Mouse (Mus musculus): Measurements from ENCODE around the gene Guca1a. TPM values are rescaled to one million over a fixed set of nuclear protein-coding genes. Genes with fewer than 3 reads are reported as not detected.
"Not testable (repeated sequence)": the region's sequence is repeated elsewhere in the genome, so short reads cannot be mapped to it uniquely, and the experiment has no call there.

Guca1a gene
- polyA plus RNA-seq, 1 experiment = 2.1 TPM

- Histone ChIP-seq H3K4me1 (ENCODE audit: control insufficient read depth, insufficient read depth, insufficient read length, low read length) (peaks cover 11% of the 10 kb centered on the region), H3K27me3 (ENCODE audit: control insufficient read depth, insufficient read depth, low read length) (no peaks in the 10 kb centered on the region), H3K27ac (ENCODE audit: insufficient read depth, low read depth, low read length) (no peak overlapping the region), H3K36me3 (ENCODE audit: control insufficient read depth, insufficient read depth, low read length) (no peaks in the 10 kb centered on the region), H3K4me3 (ENCODE audit: low read depth, low read length) (no peak overlapping the region)
- no peak for TF ChIP-seq CTCF (IDR thresholded peaks at IDR 0.05; ENCODE audit: extremely low read depth, insufficient read length, insufficient replicate concordance, low read depth, low read length)
- TF ChIP-seq POLR2A (IDR thresholded peaks at IDR 0.05; ENCODE audit: low read depth, low read length) = no peak
- 90% methylated on average over 2 of the region's 2 CpGs for WGBS
Measured at GRCm38 (mm10) chr17:47420195-47420594, 19.8 kb upstream of the Guca1a start.

GRCm38 (mm10) chr17:47409897-47410861 lies 9.8 kb upstream of the Guca1a start:
- H3K36me3 ChIP-seq (ENCODE audit: control insufficient read depth, insufficient read depth, low read length); H3K27me3 ChIP-seq (ENCODE audit: control insufficient read depth, insufficient read depth, low read length); H3K27ac ChIP-seq (ENCODE audit: insufficient read depth, low read depth, low read length): not testable (repeated sequence)
- 5% methylated on average over 74 of the region's 74 CpGs for WGBS
- Histone ChIP-seq H3K4me3 (ENCODE audit: low read depth, low read length) (peak overlapping the region; percentile 27; the same call in 1 of the 2 replicates), H3K4me1 (ENCODE audit: control insufficient read depth, insufficient read depth, insufficient read length, low read length) (peaks cover 20% of the 10 kb centered on the region)

- 13% methylated on average over 8 of the region's 8 CpGs for WGBS
- Histone ChIP-seq H3K4me1 (ENCODE audit: control insufficient read depth, insufficient read depth, insufficient read length, low read length) (peaks cover 9% of the 10 kb centered on the region; the same call in 1 of the 2 replicates), H3K36me3 (ENCODE audit: control insufficient read depth, insufficient read depth, low read length) (no peaks in the 10 kb centered on the region), H3K27ac (ENCODE audit: insufficient read depth, low read depth, low read length) (no peak overlapping the region), H3K4me3 (ENCODE audit: low read depth, low read length) (no peak overlapping the region), H3K27me3 (ENCODE audit: control insufficient read depth, insufficient read depth, low read length) (peaks cover 6% of the 10 kb centered on the region)
- peak; percentile 74; the same call in 1 of the 2 replicates for TF ChIP-seq CTCF (IDR thresholded peaks at IDR 0.05; ENCODE audit: extremely low read depth, insufficient read length, insufficient replicate concordance, low read depth, low read length)
- no peak for TF ChIP-seq POLR2A (IDR thresholded peaks at IDR 0.05; ENCODE audit: low read depth, low read length)
Measured at GRCm38 (mm10) chr17:47408558-47408898, 8.1 kb upstream of the Guca1a start.

GRCm38 (mm10) chr17:47407717-47408557 lies 7.6 kb upstream of the Guca1a start:
- H3K4me1 ChIP-seq (ENCODE audit: control insufficient read depth, insufficient read depth, insufficient read length, low read length) = peaks cover 4% of the 10 kb centered on the region; the same call in 1 of the 2 replicates
- no peak overlapping the region for H3K27ac ChIP-seq (ENCODE audit: insufficient read depth, low read depth, low read length)
- no peaks in the 10 kb centered on the region for H3K36me3 ChIP-seq (ENCODE audit: control insufficient read depth, insufficient read depth, low read length)
- no peak overlapping the region for H3K4me3 ChIP-seq (ENCODE audit: low read depth, low read length)
- no peak for TF ChIP-seq POLR2A (IDR thresholded peaks at IDR 0.05; ENCODE audit: low read depth, low read length)
- H3K27me3 ChIP-seq (ENCODE audit: control insufficient read depth, insufficient read depth, low read length) = peaks cover 6% of the 10 kb centered on the region
- 46% methylated on average over 10 of the region's 10 CpGs for WGBS

GRCm38 (mm10) chr17:47399091-47399490 lies 1.3 kb downstream of the Guca1a start:
- Histone ChIP-seq H3K36me3 (ENCODE audit: control insufficient read depth, insufficient read depth, low read length) (no peaks in the 10 kb centered on the region), H3K27me3 (ENCODE audit: control insufficient read depth, insufficient read depth, low read length) (0 out of 2 replicates have a peak, but pooled peaks cover 2% of the 10 kb centered on the region), H3K4me3 (ENCODE audit: low read depth, low read length) (no peak overlapping the region), H3K27ac (ENCODE audit: insufficient read depth, low read depth, low read length) (no peak overlapping the region), H3K4me1 (ENCODE audit: control insufficient read depth, insufficient read depth, insufficient read length, low read length) (peaks cover 6% of the 10 kb centered on the region)
- TF ChIP-seq POLR2A (IDR thresholded peaks at IDR 0.05; ENCODE audit: low read depth, low read length) (no peak), CTCF (IDR thresholded peaks at IDR 0.05; ENCODE audit: extremely low read depth, insufficient read length, insufficient replicate concordance, low read depth, low read length) (no peak)
- 83% methylated on average over 8 of the region's 8 CpGs for WGBS

- TF ChIP-seq CTCF (IDR thresholded peaks at IDR 0.05; ENCODE audit: extremely low read depth, insufficient read length, insufficient replicate concordance, low read depth, low read length) = no peak
- TF ChIP-seq POLR2A (IDR thresholded peaks at IDR 0.05; ENCODE audit: low read depth, low read length) = no peak; the same call in 1 of the 2 replicates
- peaks cover 6% of the 10 kb centered on the region for H3K4me1 ChIP-seq (ENCODE audit: control insufficient read depth, insufficient read depth, insufficient read length, low read length)
- peak overlapping the region; percentile 60; the same call in 1 of the 2 replicates for H3K27ac ChIP-seq (ENCODE audit: insufficient read depth, low read depth, low read length)
- H3K27me3 ChIP-seq (ENCODE audit: control insufficient read depth, insufficient read depth, low read length) = no peaks in the 10 kb centered on the region
- H3K36me3 ChIP-seq (ENCODE audit: control insufficient read depth, insufficient read depth, low read length) = no peaks in the 10 kb centered on the region
- H3K4me3 ChIP-seq (ENCODE audit: low read depth, low read length) = peak overlapping the region; percentile 83
- WGBS = 1% methylated on average over 20 of the region's 20 CpGs
Measured at GRCm38 (mm10) chr17:47395376-47395913, 4.9 kb downstream of the Guca1a start.

Data from small intestine, adult 2 months (tissue).